Mouse (Mus musculus): Measurements from ENCODE around the gene Gtpbp2.

The Gtpbp2 gene

GRCm38 (mm10) chr17:46132862-46133261 lies 28.0 kb upstream of the Gtpbp2 start:
- no peak for DNase-seq (ENCODE audit: low read depth, low spot score)
- H3K36me3 ChIP-seq (ENCODE audit: control insufficient read depth, insufficient read depth, low read length, poor library complexity, severe bottlenecking): no peaks in the 10 kb centered on the region; the same call in 1 of the 2 replicates
- H3K27me3 ChIP-seq (ENCODE audit: control insufficient read depth, insufficient read depth, low read length, poor library complexity, severe bottlenecking): no peaks in the 10 kb centered on the region

- Histone ChIP-seq H3K27me3 (ENCODE audit: control insufficient read depth, insufficient read depth, low read length, poor library complexity, severe bottlenecking) (no peaks in the 10 kb centered on the region), H3K36me3 (ENCODE audit: control insufficient read depth, insufficient read depth, low read length, poor library complexity, severe bottlenecking) (no peaks in the 10 kb centered on the region)
- no peak for DNase-seq (ENCODE audit: low read depth, low spot score)
Observed at GRCm38 (mm10) chr17:46138563-46139236, 22.1 kb upstream of the Gtpbp2 start.

GRCm38 (mm10) chr17:46139872-46140271 lies 21.0 kb upstream of the Gtpbp2 start:
- no peak for DNase-seq (ENCODE audit: low read depth, low spot score)
- H3K27me3 ChIP-seq (ENCODE audit: control insufficient read depth, insufficient read depth, low read length, poor library complexity, severe bottlenecking): no peaks in the 10 kb centered on the region
- H3K36me3 ChIP-seq (ENCODE audit: control insufficient read depth, insufficient read depth, low read length, poor library complexity, severe bottlenecking): no peaks in the 10 kb centered on the region

GRCm38 (mm10) chr17:46143578-46144423 lies 17.0 kb upstream of the Gtpbp2 start, which contains the start of gene Rsph9:
Rsph9 (minus strand) TSS chr17:46144216.
- peaks cover 7% of the 10 kb centered on the region; the same call in 1 of the 2 replicates for H3K36me3 ChIP-seq (ENCODE audit: control insufficient read depth, insufficient read depth, low read length, poor library complexity, severe bottlenecking)

GRCm38 (mm10) chr17:46152847-46153782 lies 7.7 kb upstream of the Gtpbp2 start, which contains the start of gene Mad2l1bp:
Mad2l1bp (minus strand) TSS chr17:46153553.
- Histone ChIP-seq H3K36me3 (ENCODE audit: control insufficient read depth, insufficient read depth, low read length, poor library complexity, severe bottlenecking) (peaks cover 4% of the 10 kb centered on the region; the same call in 1 of the 2 replicates), H3K27me3 (ENCODE audit: control insufficient read depth, insufficient read depth, low read length, poor library complexity, severe bottlenecking) (no peaks in the 10 kb centered on the region)
- peak; percentile 95 for DNase-seq (ENCODE audit: low read depth, low spot score)

More at GRCm38 (mm10) chr17:46143578-46144423, 17.0 kb upstream of the Gtpbp2 start, which contains the start of gene Rsph9:
- no peaks in the 10 kb centered on the region for H3K27me3 ChIP-seq (ENCODE audit: control insufficient read depth, insufficient read depth, low read length, poor library complexity, severe bottlenecking)
- peak; percentile 81 for DNase-seq (ENCODE audit: low read depth, low spot score)

GRCm38 (mm10) chr17:46154336-46154735 lies 6.5 kb upstream of the Gtpbp2 start:
- peak; percentile 46 for DNase-seq (ENCODE audit: low read depth, low spot score)
- peaks cover 4% of the 10 kb centered on the region; the same call in 1 of the 2 replicates for H3K36me3 ChIP-seq (ENCODE audit: control insufficient read depth, insufficient read depth, low read length, poor library complexity, severe bottlenecking)
- no peaks in the 10 kb centered on the region for H3K27me3 ChIP-seq (ENCODE audit: control insufficient read depth, insufficient read depth, low read length, poor library complexity, severe bottlenecking)

- H3K27me3 ChIP-seq (ENCODE audit: control insufficient read depth, insufficient read depth, low read length, poor library complexity, severe bottlenecking): no peaks in the 10 kb centered on the region
- no peak for DNase-seq (ENCODE audit: low read depth, low spot score)
- H3K36me3 ChIP-seq (ENCODE audit: control insufficient read depth, insufficient read depth, low read length, poor library complexity, severe bottlenecking): no peaks in the 10 kb centered on the region
Observed at GRCm38 (mm10) chr17:46156680-46157079, 4.2 kb upstream of the Gtpbp2 start.

- no peak for DNase-seq (ENCODE audit: low read depth, low spot score)
- H3K36me3 ChIP-seq (ENCODE audit: control insufficient read depth, insufficient read depth, low read length, poor library complexity, severe bottlenecking): no peaks in the 10 kb centered on the region
- H3K27me3 ChIP-seq (ENCODE audit: control insufficient read depth, insufficient read depth, low read length, poor library complexity, severe bottlenecking): no peaks in the 10 kb centered on the region
Observed at GRCm38 (mm10) chr17:46157131-46157530, 3.7 kb upstream of the Gtpbp2 start.

GRCm38 (mm10) chr17:46159236-46159635 lies 1.6 kb upstream of the Gtpbp2 start:
- no peak for DNase-seq (ENCODE audit: low read depth, low spot score)
- Histone ChIP-seq H3K27me3 (ENCODE audit: control insufficient read depth, insufficient read depth, low read length, poor library complexity, severe bottlenecking) (no peaks in the 10 kb centered on the region), H3K36me3 (ENCODE audit: control insufficient read depth, insufficient read depth, low read length, poor library complexity, severe bottlenecking) (no peaks in the 10 kb centered on the region)

GRCm38 (mm10) chr17:46160090-46160662 lies 656 bp upstream of the Gtpbp2 start:
- DNase-seq (ENCODE audit: low read depth, low spot score): peak; percentile 90
- no peaks in the 10 kb centered on the region for H3K27me3 ChIP-seq (ENCODE audit: control insufficient read depth, insufficient read depth, low read length, poor library complexity, severe bottlenecking)

GRCm38 (mm10) chr17:46161179-46161578 lies 347 bp downstream of the Gtpbp2 start:
- Histone ChIP-seq H3K36me3 (ENCODE audit: control insufficient read depth, insufficient read depth, low read length, poor library complexity, severe bottlenecking) (peaks cover 9% of the 10 kb centered on the region), H3K27me3 (ENCODE audit: control insufficient read depth, insufficient read depth, low read length, poor library complexity, severe bottlenecking) (no peaks in the 10 kb centered on the region)
- DNase-seq (ENCODE audit: low read depth, low spot score): no peak

More at GRCm38 (mm10) chr17:46160090-46160662, 656 bp upstream of the Gtpbp2 start:
- H3K36me3 ChIP-seq (ENCODE audit: control insufficient read depth, insufficient read depth, low read length, poor library complexity, severe bottlenecking): peaks cover 5% of the 10 kb centered on the region

GRCm38 (mm10) chr17:46161710-46162109 lies 878 bp downstream of the Gtpbp2 start:
- H3K36me3 ChIP-seq (ENCODE audit: control insufficient read depth, insufficient read depth, low read length, poor library complexity, severe bottlenecking): peaks cover 9% of the 10 kb centered on the region
- no peaks in the 10 kb centered on the region for H3K27me3 ChIP-seq (ENCODE audit: control insufficient read depth, insufficient read depth, low read length, poor library complexity, severe bottlenecking)
- DNase-seq (ENCODE audit: low read depth, low spot score): no peak

- H3K27me3 ChIP-seq (ENCODE audit: control insufficient read depth, insufficient read depth, low read length, poor library complexity, severe bottlenecking): no peaks in the 10 kb centered on the region
- H3K36me3 ChIP-seq (ENCODE audit: control insufficient read depth, insufficient read depth, low read length, poor library complexity, severe bottlenecking): peaks cover 9% of the 10 kb centered on the region
- no peak for DNase-seq (ENCODE audit: low read depth, low spot score)
Observed at GRCm38 (mm10) chr17:46162551-46162950, 1.7 kb downstream of the Gtpbp2 start.

- Histone ChIP-seq H3K27me3 (ENCODE audit: control insufficient read depth, insufficient read depth, low read length, poor library complexity, severe bottlenecking) (no peaks in the 10 kb centered on the region), H3K36me3 (ENCODE audit: control insufficient read depth, insufficient read depth, low read length, poor library complexity, severe bottlenecking) (peaks cover 11% of the 10 kb centered on the region)
- peak; percentile 70 for DNase-seq (ENCODE audit: low read depth, low spot score)
Observed at GRCm38 (mm10) chr17:46162951-46163421, 2.2 kb downstream of the Gtpbp2 start.

Measured in splenic B cell, adult 2 months (primary cell).